Mouse (Mus musculus): ENCODE data around the gene Dnajc25. TPM values are rescaled to one million over a fixed set of nuclear protein-coding genes. Genes with fewer than 3 reads are reported as not detected.

Gene Dnajc25
- total RNA-seq (2022): 10 to 100 TPM; 18.8 to 22.3 (median 22.0) TPM

GRCm38 (mm10) chr4:58994762-58995161 lies at the start of gene Dnajc25:
Dnajc25 (plus strand) TSS chr4:58995062.
- DNase-seq (ENCODE audit: low spot score): no peak

- no peak for DNase-seq (ENCODE audit: low spot score)
Observed at GRCm38 (mm10) chr4:58948391-58948790, 46.5 kb upstream of the Dnajc25 start.

GRCm38 (mm10) chr4:58952630-58953029 lies 42.2 kb upstream of the Dnajc25 start:
- no peak for DNase-seq (ENCODE audit: low spot score)

GRCm38 (mm10) chr4:58961719-58962118 lies 33.1 kb upstream of the Dnajc25 start:
- DNase-seq (ENCODE audit: low spot score): no peak

GRCm38 (mm10) chr4:58963271-58963670 lies 31.6 kb upstream of the Dnajc25 start:
- no peak for DNase-seq (ENCODE audit: low spot score)

GRCm38 (mm10) chr4:58965136-58965535 lies 29.7 kb upstream of the Dnajc25 start:
- no peak for DNase-seq (ENCODE audit: low spot score)

GRCm38 (mm10) chr4:58970678-58971077 lies 24.2 kb upstream of the Dnajc25 start:
- DNase-seq (ENCODE audit: low spot score): no peak

GRCm38 (mm10) chr4:58975711-58976110 lies 19.2 kb upstream of the Dnajc25 start:
- DNase-seq (ENCODE audit: low spot score): no peak

GRCm38 (mm10) chr4:58981421-58981820 lies 13.4 kb upstream of the Dnajc25 start:
- DNase-seq (ENCODE audit: low spot score): no peak

- no peak for DNase-seq (ENCODE audit: low spot score)
Observed at GRCm38 (mm10) chr4:58982806-58983205, 12.1 kb upstream of the Dnajc25 start.

- DNase-seq (ENCODE audit: low spot score): peak; percentile 70
Observed at GRCm38 (mm10) chr4:58985157-58985648, 9.7 kb upstream of the Dnajc25 start.

GRCm38 (mm10) chr4:58986540-58987190 lies 8.2 kb upstream of the Dnajc25 start, which contains the start of gene Ptgr1:
Ptgr1 (minus strand) TSS chr4:58987119.
- peak; percentile 79 for DNase-seq (ENCODE audit: low spot score)

GRCm38 (mm10) chr4:58989303-58989898 lies 5.5 kb upstream of the Dnajc25 start:
- no peak for DNase-seq (ENCODE audit: low spot score)

GRCm38 (mm10) chr4:58990609-58991434 lies 4.0 kb upstream of the Dnajc25 start:
- no peak for DNase-seq (ENCODE audit: low spot score)

GRCm38 (mm10) chr4:58992195-58992594 lies 2.7 kb upstream of the Dnajc25 start:
- DNase-seq (ENCODE audit: low spot score): no peak

- no peak for DNase-seq (ENCODE audit: low spot score)
Observed at GRCm38 (mm10) chr4:58995251-58995693, 410 bp downstream of the Dnajc25 start.

GRCm38 (mm10) chr4:58997081-58997480 lies 2.2 kb downstream of the Dnajc25 start:
- DNase-seq (ENCODE audit: low spot score): no peak

GRCm38 (mm10) chr4:58998688-58999087 lies 3.8 kb downstream of the Dnajc25 start:
- DNase-seq (ENCODE audit: low spot score): no peak

GRCm38 (mm10) chr4:58999686-59000085 lies 4.8 kb downstream of the Dnajc25 start:
- DNase-seq (ENCODE audit: low spot score): peak; percentile 79

- no peak for DNase-seq (ENCODE audit: low spot score)
Observed at GRCm38 (mm10) chr4:59000614-59001013, 5.8 kb downstream of the Dnajc25 start.

GRCm38 (mm10) chr4:59002948-59003805 lies 8.3 kb downstream of the Dnajc25 start, which contains the start of gene Gm20503:
Gm20503 (plus strand) TSS chr4:59003210.
- DNase-seq (ENCODE audit: low spot score): peak; percentile 92
